Mouse (Mus musculus) kidney, postnatal 14 days (tissue): ENCODE data around the gene Rap1gap2.

ENCODE experiments used
- DNase-seq: peaks from one replicate; pipeline ENCODE4 v3.0.0; 2022; ENCODE audit warnings: mixed read lengths

Rap1gap2 gene

GRCm38 (mm10) chr11:74610545-74611176, at the start of gene Rap1gap2:
TSS of gene Rap1gap2 (minus strand) at chr11:74610915.
- peak; percentile 5 for DNase-seq

GRCm38 (mm10) chr11:74660336-74660735, 49.6 kb upstream of the Rap1gap2 start:
- no peak for DNase-seq

- DNase-seq, result no peak
Observed at GRCm38 (mm10) chr11:74655941-74656340, 45.2 kb upstream of the Rap1gap2 start.

- DNase-seq, result peak; percentile 44
Observed at GRCm38 (mm10) chr11:74653385-74653784, 42.7 kb upstream of the Rap1gap2 start.

GRCm38 (mm10) chr11:74652791-74653191, 42.1 kb upstream of the Rap1gap2 start:
- peak; percentile 65 for DNase-seq

GRCm38 (mm10) chr11:74650576-74651100, 39.9 kb upstream of the Rap1gap2 start:
- DNase-seq, result no peak

- DNase-seq, result peak; percentile 87
Observed at GRCm38 (mm10) chr11:74649647-74650551, 39.2 kb upstream of the Rap1gap2 start.

- peak; percentile 98 for DNase-seq
Observed at GRCm38 (mm10) chr11:74649095-74649646, 38.5 kb upstream of the Rap1gap2 start, which contains the start of gene Cluh. TSS of gene Cluh (plus strand) at chr11:74649495.

GRCm38 (mm10) chr11:74648676-74649075, 38.0 kb upstream of the Rap1gap2 start:
- DNase-seq, result no peak

GRCm38 (mm10) chr11:74647966-74648365, 37.3 kb upstream of the Rap1gap2 start:
- DNase-seq, result no peak

GRCm38 (mm10) chr11:74639628-74640027, 28.9 kb upstream of the Rap1gap2 start:
- no peak for DNase-seq

- DNase-seq, result no peak
Observed at GRCm38 (mm10) chr11:74638791-74639411, 28.2 kb upstream of the Rap1gap2 start.

GRCm38 (mm10) chr11:74637971-74638790, 27.5 kb upstream of the Rap1gap2 start:
- DNase-seq, result peak; percentile 90

GRCm38 (mm10) chr11:74637486-74637885, 26.8 kb upstream of the Rap1gap2 start:
- no peak for DNase-seq

GRCm38 (mm10) chr11:74634490-74635275, 24.0 kb upstream of the Rap1gap2 start:
- DNase-seq, result peak; percentile 81

GRCm38 (mm10) chr11:74631880-74632789, 21.4 kb upstream of the Rap1gap2 start:
- DNase-seq, result no peak

GRCm38 (mm10) chr11:74627481-74627880, 16.8 kb upstream of the Rap1gap2 start:
- DNase-seq, result no peak

- no peak for DNase-seq
Observed at GRCm38 (mm10) chr11:74625333-74625732, 14.6 kb upstream of the Rap1gap2 start.

GRCm38 (mm10) chr11:74623693-74624092, 13.0 kb upstream of the Rap1gap2 start:
- DNase-seq, result peak; percentile 79
